8 mouse cellular contexts compared by ENCODE assay signal in genomic region chr12:111007134-111008103, GRCm38 (mm10). TPM values are rescaled to one million over a fixed set of nuclear protein-coding genes. Genes with fewer than 3 reads are reported as not detected.
DNase-seq lines count a peak whose midpoint lies in the region; ATAC-seq lines count a peak whose summit lies in the region.

No protein-coding gene starts in this region.

- DNase-seq in midbrain, embryonic 11.5 days (ENCODE audit: low spot score, missing footprints), result peak; percentile 85
- peak; percentile 43 for DNase-seq in brain, adult 2 months (ENCODE audit: low read depth, low spot score)
- peak; percentile 57 for DNase-seq in thymus, postnatal 25 days
- no peak for DNase-seq in layer of hippocampus, adult 8-10 months (ENCODE audit: low spot score in 2 of 2)
- DNase-seq in gastrocnemius, postnatal 36 days, result no peak

- H3K27me3 ChIP-seq in midbrain, embryonic 11.5 days (ENCODE audit: control insufficient read depth, insufficient read depth, low read length), result no peaks in the 10 kb centered on the region
- no peaks in the 10 kb centered on the region for H3K27me3 ChIP-seq in midbrain, embryonic 15.5 days (replicated peaks)
- H3K27me3 ChIP-seq in liver, embryonic 16.5 days (ENCODE audit: control insufficient read depth, insufficient read depth, low read depth, low read length), result no peaks in the 10 kb centered on the region

- H3K36me3 ChIP-seq in midbrain, embryonic 11.5 days (ENCODE audit: control insufficient read depth, insufficient read depth, low read length), result no peaks in the 10 kb centered on the region
- H3K36me3 ChIP-seq in midbrain, embryonic 15.5 days (replicated peaks), result no peaks in the 10 kb centered on the region
- H3K36me3 ChIP-seq in liver, embryonic 16.5 days (ENCODE audit: control insufficient read depth, insufficient read depth), result no peaks in the 10 kb centered on the region

- no peak overlapping the region for H3K4me2 ChIP-seq in midbrain, embryonic 11.5 days
- no peak overlapping the region for H3K4me2 ChIP-seq in midbrain, embryonic 15.5 days
- H3K4me2 ChIP-seq in liver, embryonic 16.5 days (ENCODE audit: low read depth, low read length), result no peak overlapping the region

- no peaks in the 10 kb centered on the region for H3K9me3 ChIP-seq in midbrain, embryonic 11.5 days (ENCODE audit: control insufficient read depth, low read length)
- no peaks in the 10 kb centered on the region for H3K9me3 ChIP-seq in midbrain, embryonic 15.5 days
- H3K9me3 ChIP-seq in liver, embryonic 16.5 days (replicated peaks; ENCODE audit: control insufficient read depth, low read length), result no peaks in the 10 kb centered on the region

- intact Hi-C loops in gastrocnemius, postnatal 36 days (cut with DNase I), result no loop called here

- H3K9ac ChIP-seq in midbrain, embryonic 11.5 days (ENCODE audit: low read length), result no peak overlapping the region
- no peak overlapping the region for H3K9ac ChIP-seq in midbrain, embryonic 15.5 days
- H3K9ac ChIP-seq in liver, embryonic 16.5 days (ENCODE audit: low read depth, low read length), result no peak overlapping the region

- no peak for ATAC-seq in midbrain, embryonic 11.5 days (ENCODE audit: low FRiP score)
- ATAC-seq in midbrain, embryonic 15.5 days (replicated peaks), result no peak
- ATAC-seq in hematopoietic stem cell, adult 5-6 weeks (replicated peaks in 1 of 2; ENCODE audit: insufficient read depth in 1 of 2, low FRiP score in 2 of 2, low TSS enrichment in 1 of 2, low read depth in 1 of 2, poor library complexity in 2 of 2, severe bottlenecking in 2 of 2), result peak; percentile 63 to 71; a peak in 3 of 4 replicates
- ATAC-seq in liver, embryonic 16.5 days (ENCODE audit: low read depth), result peak; percentile 64

- WGBS in midbrain, embryonic 11.5 days, result 75% methylated on average over 14 of the region's 14 CpGs
- WGBS in midbrain, embryonic 15.5 days, result 82% methylated on average over 14 of the region's 14 CpGs
- WGBS in liver, embryonic 16.5 days (ENCODE audit: insufficient replicate concordance), result 23% methylated on average over 14 of the region's 14 CpGs

- no peak overlapping the region for H3K4me3 ChIP-seq in midbrain, embryonic 11.5 days (ENCODE audit: low read depth, low read length)
- H3K4me3 ChIP-seq in midbrain, embryonic 15.5 days, result no peak overlapping the region
- H3K4me3 ChIP-seq in liver, embryonic 16.5 days (ENCODE audit: low read depth, low read length), result no peak overlapping the region

- no peak overlapping the region for H3K27ac ChIP-seq in midbrain, embryonic 11.5 days (ENCODE audit: low read depth, low read length)
- no peak overlapping the region for H3K27ac ChIP-seq in midbrain, embryonic 15.5 days
- peak overlapping the region; percentile 46 for H3K27ac ChIP-seq in liver, embryonic 16.5 days (ENCODE audit: low read length)

- no peaks in the 10 kb centered on the region for H3K4me1 ChIP-seq in midbrain, embryonic 11.5 days (ENCODE audit: control insufficient read depth, insufficient read depth, low read length)
- H3K4me1 ChIP-seq in midbrain, embryonic 15.5 days, result peaks cover 13% of the 10 kb centered on the region; the same call in 1 of the 2 replicates
- H3K4me1 ChIP-seq in liver, embryonic 16.5 days (ENCODE audit: control insufficient read depth, low read depth, low read length), result peaks cover 38% of the 10 kb centered on the region

RNA-seq across cellular contexts. Expression of gene Ankrd9, which starts 28.6 kb away (rescaled TPM):
- 9.9 and 11.8 TPM in 2 replicates for polyA plus RNA-seq in midbrain, embryonic 11.5 days (2014; fragmentation: Nextera tagmentation; extraction: Ambion mirVana)
- polyA plus RNA-seq in midbrain, embryonic 15.5 days (2015; fragmentation: Nextera tagmentation; extraction: Ambion mirVana), result 8.0 and 8.3 TPM in 2 replicates
- 4.2 and 6.8 TPM in 2 replicates for total RNA-seq in hematopoietic stem cell, adult 5-6 weeks (2017)
- polyA plus RNA-seq in liver, embryonic 16.5 days (2015; fragmentation: Nextera tagmentation; extraction: Ambion mirVana), result 54.7 and 55.9 TPM in 2 replicates
- total RNA-seq in layer of hippocampus, adult 8-10 months (2022), result 10 to 100 TPM; 12.5 to 14.0 (median 12.8) TPM
- 100 to 1,000 TPM; 161 to 219 TPM for total RNA-seq in gastrocnemius, postnatal 36 days (2021)

RNA-seq across cellular contexts. Expression of gene Rcor1, which starts 31.7 kb away (rescaled TPM):
- polyA plus RNA-seq in midbrain, embryonic 11.5 days (2014; fragmentation: Nextera tagmentation; extraction: Ambion mirVana), result 10.4 and 12.1 TPM in 2 replicates
- 4.7 and 5.1 TPM in 2 replicates for polyA plus RNA-seq in midbrain, embryonic 15.5 days (2015; fragmentation: Nextera tagmentation; extraction: Ambion mirVana)
- 32.0 and 47.7 TPM in 2 replicates for total RNA-seq in hematopoietic stem cell, adult 5-6 weeks (2017)
- polyA plus RNA-seq in liver, embryonic 16.5 days (2015; fragmentation: Nextera tagmentation; extraction: Ambion mirVana), result 4.1 and 4.4 TPM in 2 replicates
- 10 to 100 TPM; 14.9 to 19.8 (median 17.1) TPM for total RNA-seq in layer of hippocampus, adult 8-10 months (2022)
- total RNA-seq in gastrocnemius, postnatal 36 days (2021), result 1 to 10 TPM; 7.1 to 7.3 TPM

Comparison
In these comparisons a context has a peak if more than half of its experiments do, and no peak if none do; other contexts are left out.
1. ATAC-seq: peak in hematopoietic stem cell, adult 5-6 weeks (2 of 2) and liver, embryonic 16.5 days (single experiment); none in midbrain, embryonic 11.5 days (single experiment) and midbrain, embryonic 15.5 days (single experiment).
2. DNase-seq: peak in midbrain, embryonic 11.5 days (single experiment), brain, adult 2 months (single experiment) and thymus, postnatal 25 days (single experiment); none in layer of hippocampus, adult 8-10 months (0 of 2) and gastrocnemius, postnatal 36 days (0 of 2).
3. RNA of gene Ankrd9, which starts 28.6 kb away (total RNA-seq): 161 to 219 TPM in gastrocnemius, postnatal 36 days; 12.5 to 14.0 TPM in layer of hippocampus, adult 8-10 months and 4.2 to 6.8 TPM in hematopoietic stem cell, adult 5-6 weeks; every median in the first group is over 10 times any median in the second.